Mouse (Mus musculus): Measurements from ENCODE around the gene Stat5b. TPM values are rescaled to one million over a fixed set of nuclear protein-coding genes. Genes with fewer than 3 reads are reported as not detected.

The Stat5b gene
- polyA plus RNA-seq, 1 experiment: 28.7 TPM

- peak in 1 of 2 experiments; percentile 48 for DNase-seq (ENCODE audit: extremely low spot score in 1 of 2, low spot score in 1 of 2)
Measured at GRCm38 (mm10) chr11:100870256-100870967, 19.9 kb upstream of the Stat5b start.

DNA sequence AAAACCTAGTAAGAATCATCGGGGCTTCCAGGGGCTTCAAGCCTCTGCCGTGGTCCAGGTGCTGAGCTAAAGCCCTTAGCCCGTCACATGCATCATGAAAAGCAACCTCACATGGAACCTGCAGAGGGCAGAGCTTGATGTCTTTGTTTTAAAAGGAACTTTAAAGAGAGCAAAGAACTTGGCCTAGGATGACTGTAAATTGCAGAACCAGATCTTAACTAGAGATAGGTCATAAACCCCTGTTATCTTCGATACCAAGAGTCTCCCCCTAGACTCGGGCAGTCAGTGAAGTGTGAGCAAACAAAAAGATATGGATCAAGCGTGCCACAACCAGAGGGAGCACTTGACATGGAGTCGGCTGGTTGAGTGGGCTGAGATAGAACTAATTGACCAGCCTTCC lies 15.1 kb upstream of the Stat5b start:
- no peak for DNase-seq (ENCODE audit: extremely low spot score in 1 of 2, low spot score in 1 of 2)

DNA sequence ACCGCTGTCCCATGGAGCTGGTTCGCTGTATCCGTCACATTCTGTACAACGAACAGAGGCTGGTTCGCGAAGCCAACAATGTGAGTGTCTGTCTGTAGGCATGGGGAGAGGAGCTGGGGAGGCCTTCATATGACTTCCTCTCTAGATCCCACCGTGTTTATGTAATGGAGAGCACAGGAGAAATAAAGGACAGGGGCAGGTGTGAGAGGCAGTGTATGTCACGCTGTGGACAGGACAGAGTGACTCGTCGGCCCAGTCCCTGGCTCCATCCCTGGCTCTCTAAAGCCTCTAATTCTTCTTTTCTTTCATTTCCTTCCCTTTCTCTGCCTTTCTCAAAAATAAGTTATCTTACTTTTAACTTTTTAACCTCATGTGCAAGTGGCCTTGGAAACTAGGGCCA lies 12.6 kb upstream of the Stat5b start:
- no peak for DNase-seq (ENCODE audit: extremely low spot score in 1 of 2, low spot score in 1 of 2)

GRCm38 (mm10) chr11:100861836-100862235 lies 11.3 kb upstream of the Stat5b start:
- DNase-seq (ENCODE audit: extremely low spot score in 1 of 2, low spot score in 1 of 2): no peak

GRCm38 (mm10) chr11:100861335-100861734 lies 10.8 kb upstream of the Stat5b start:
- no peak for DNase-seq (ENCODE audit: extremely low spot score in 1 of 2, low spot score in 1 of 2)

DNA sequence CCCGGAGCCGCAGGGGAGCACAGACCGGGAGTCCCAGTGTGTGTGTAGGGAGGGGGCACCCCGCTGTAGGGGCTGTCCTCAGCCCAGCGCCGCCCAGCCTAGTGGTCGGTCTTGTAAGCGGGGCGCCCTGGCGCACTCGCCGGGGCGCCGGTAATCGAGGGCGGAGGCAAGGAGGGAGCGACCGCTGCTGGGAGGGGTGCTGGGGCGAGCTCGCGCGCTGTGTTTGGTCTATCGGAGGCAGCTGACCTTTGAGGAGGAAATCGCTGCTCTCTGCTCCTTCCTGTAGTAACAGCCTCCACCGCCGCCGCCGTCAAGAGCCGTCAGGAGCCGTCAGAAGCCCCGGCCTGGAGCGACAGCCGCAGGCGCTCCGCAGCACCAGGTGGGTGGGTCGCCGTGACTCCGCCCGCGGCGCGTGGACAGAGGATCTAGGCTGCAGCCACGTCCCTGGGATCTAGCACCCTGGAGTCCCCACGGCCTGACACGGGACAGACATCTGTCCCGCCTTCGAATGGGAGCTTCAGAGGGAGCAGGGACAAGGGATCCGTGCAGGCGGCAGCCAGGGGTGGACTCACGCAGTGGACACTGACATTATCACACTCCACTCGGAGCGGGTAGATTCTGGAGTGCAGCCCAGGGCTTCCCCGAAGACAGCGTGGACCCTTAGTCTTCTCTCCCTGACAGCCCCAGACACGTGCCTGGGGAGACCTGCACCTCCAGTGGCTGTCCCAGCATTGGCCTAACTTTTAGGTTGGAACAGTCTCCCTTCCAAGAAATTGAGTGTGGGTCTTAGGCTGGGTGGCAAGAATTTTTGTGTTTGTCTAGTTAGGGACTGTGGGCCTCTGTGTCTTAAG lies 9.9 kb upstream of the Stat5b start:
- peak in 1 of 2 experiments; percentile 30 for DNase-seq (ENCODE audit: extremely low spot score in 1 of 2, low spot score in 1 of 2)

DNA sequence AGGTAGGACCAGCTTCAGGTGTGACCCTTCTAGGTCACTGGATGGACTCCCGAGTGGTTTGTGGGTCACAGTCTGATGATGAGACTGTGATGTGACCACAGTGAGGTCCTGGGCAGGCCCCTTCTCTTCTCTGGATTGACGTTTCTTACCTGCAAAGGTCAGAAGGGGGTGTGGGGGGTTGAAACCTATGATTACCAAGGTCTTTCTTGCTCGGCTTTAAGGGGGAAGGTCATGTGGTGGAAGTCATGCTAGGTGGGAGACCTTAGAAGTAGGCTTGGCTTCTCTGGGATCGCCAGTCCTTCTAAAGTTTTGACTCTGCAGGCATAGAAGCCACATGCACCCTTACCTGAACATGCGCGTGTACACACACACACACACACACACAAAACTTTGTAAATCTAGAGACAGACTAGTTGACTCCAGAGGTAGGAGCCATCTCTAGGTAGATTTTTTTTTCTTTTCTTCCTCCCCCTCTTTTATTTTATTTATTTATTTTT lies 9.1 kb upstream of the Stat5b start:
- no peak for DNase-seq (ENCODE audit: extremely low spot score in 1 of 2, low spot score in 1 of 2)

- DNase-seq (ENCODE audit: extremely low spot score in 1 of 2, low spot score in 1 of 2): peak in 1 of 2 experiments; percentile 46
Measured at GRCm38 (mm10) chr11:100858935-100859578, 8.5 kb upstream of the Stat5b start, which contains the start of gene Stat5a. TSS of gene Stat5a (plus strand) at chr11:100859351.

GRCm38 (mm10) chr11:100857960-100858359 lies 7.4 kb upstream of the Stat5b start:
- DNase-seq (ENCODE audit: extremely low spot score in 1 of 2, low spot score in 1 of 2): no peak

GRCm38 (mm10) chr11:100855178-100855577 lies 4.7 kb upstream of the Stat5b start:
- no peak for DNase-seq (ENCODE audit: extremely low spot score in 1 of 2, low spot score in 1 of 2)

DNA sequence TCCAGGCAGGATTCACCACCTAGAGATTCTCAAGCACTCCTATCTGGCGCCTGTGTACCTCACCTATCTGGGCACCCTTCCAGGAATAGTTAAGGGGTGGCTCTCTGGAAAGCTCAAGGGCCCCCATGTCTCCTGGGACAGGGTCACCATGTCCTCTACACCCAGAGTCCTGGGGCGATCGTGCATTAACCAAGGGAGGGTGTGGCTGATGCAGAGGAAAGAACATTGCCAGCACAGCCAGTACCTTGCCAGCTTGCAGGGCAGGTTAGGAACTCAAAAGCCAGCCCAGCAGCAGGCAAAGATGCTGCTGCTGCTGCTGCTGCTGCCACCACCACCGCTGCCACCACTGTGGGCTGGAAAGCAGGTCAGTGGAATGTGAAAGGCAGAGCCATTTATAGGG lies 3.7 kb upstream of the Stat5b start:
- DNase-seq (ENCODE audit: extremely low spot score in 1 of 2, low spot score in 1 of 2): no peak

DNA sequence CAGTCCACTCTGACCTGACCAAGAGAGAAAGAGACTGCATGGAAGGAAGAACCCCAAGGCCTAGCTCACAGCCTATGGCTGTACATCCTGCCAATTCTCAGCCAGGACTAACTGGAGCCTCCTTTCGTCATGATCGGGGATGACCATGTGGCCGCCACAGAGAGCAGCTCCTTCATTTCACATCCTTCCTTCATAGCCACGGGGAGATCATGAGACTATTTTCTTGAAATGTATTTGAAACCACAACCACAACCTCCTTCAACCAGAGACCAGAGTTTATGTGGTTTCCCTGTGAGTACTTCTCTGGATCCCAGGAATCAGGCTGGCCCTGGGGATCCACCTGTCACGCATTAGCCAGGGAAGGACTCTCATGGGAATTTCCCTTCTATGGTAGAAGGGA lies 2.5 kb upstream of the Stat5b start:
- DNase-seq (ENCODE audit: extremely low spot score in 1 of 2, low spot score in 1 of 2): no peak

DNA sequence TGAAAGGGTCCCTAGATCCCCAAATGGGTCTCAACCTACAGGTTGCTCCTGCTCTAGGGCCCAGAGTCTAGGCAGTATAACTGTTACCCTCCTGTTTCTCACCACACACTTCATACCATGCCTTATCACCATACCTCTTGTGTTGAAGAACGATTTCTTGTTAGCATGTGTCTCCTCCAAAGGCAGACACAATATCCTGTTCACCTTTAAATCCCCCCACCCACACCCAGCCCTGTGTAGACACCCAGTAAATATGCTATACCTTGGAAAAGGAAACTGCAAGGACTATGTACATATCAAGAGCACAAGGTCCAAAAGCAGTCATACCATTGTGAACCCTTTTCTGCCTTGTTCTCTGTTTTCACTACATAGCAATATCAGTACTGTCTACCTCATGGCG lies 1.6 kb upstream of the Stat5b start:
- no peak for DNase-seq (ENCODE audit: extremely low spot score in 1 of 2, low spot score in 1 of 2)

DNA sequence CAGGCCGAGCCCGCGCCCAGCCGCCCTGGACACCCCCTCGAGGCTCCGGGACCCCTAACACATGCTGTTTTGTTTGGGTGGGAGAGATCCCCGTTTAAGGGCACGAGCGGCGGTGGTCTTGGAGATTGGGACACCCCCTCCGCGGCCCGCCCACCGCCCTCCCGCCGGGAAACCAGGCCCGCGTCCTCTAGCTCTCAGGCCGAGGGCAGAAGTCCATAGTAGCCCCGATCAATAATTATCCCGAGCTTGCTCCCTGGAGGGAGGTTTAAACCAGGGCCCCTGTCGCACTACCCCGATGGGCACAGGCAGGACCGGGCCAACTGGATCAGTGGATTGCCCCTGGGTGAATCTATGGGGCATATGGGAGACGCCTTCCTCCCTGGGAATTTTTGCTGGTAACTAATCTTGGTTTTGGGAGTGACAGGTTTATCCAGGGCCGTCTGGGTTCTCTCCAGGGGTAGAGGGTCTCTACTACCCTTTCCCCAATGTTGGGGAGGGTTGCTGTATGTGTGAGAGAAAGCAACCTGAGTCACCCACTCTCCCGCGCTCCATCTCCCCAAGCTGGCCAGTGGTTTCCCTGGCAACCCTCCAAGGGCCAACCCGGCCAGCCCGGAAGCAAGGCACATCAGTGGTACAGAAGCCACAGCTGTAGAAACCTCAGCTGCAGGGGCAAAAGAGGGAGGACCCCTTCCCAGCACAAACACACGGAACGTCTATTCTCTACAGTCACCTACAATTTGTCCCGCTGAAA lies 429 bp upstream of the Stat5b start:
- peak in 1 of 2 experiments; percentile 27 for DNase-seq (ENCODE audit: extremely low spot score in 1 of 2, low spot score in 1 of 2)

GRCm38 (mm10) chr11:100849456-100850037 lies 977 bp downstream of the Stat5b start:
- DNase-seq (ENCODE audit: extremely low spot score in 1 of 2, low spot score in 1 of 2): no peak

DNA sequence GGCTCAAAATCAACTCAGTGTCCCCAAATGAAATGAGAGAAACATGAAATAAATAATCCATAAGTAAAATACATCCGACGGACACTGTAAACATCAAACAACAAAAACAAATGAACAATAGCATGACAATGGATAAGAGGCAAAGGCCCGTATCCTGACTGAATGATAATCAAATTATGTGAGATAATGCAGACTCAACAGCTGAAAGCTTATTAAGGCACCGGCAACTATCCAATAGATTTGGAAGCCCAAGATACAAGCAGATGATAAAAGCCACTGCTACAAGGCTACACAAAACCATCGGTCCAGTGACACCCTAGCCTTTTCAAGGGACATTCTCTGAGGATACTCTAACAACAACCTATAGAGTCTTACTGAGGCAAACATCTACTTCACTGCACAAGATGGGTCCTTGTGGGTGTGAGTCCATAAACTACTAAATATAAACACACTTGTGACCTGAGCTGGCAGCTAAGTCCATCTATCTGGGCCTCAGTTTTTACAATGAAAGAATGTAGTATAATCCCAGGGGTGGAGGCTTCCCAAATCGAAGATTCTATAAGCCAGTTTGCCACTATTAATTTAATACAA lies 1.6 kb downstream of the Stat5b start:
- no peak for DNase-seq (ENCODE audit: extremely low spot score in 1 of 2, low spot score in 1 of 2)

GRCm38 (mm10) chr11:100848080-100848479 lies 2.4 kb downstream of the Stat5b start:
- DNase-seq (ENCODE audit: extremely low spot score in 1 of 2, low spot score in 1 of 2): no peak

GRCm38 (mm10) chr11:100847572-100847971 lies 3.0 kb downstream of the Stat5b start:
- no peak for DNase-seq (ENCODE audit: extremely low spot score in 1 of 2, low spot score in 1 of 2)

- DNase-seq (ENCODE audit: extremely low spot score in 1 of 2, low spot score in 1 of 2): no peak
Measured at GRCm38 (mm10) chr11:100845793-100846192, 4.7 kb downstream of the Stat5b start.

- DNase-seq (ENCODE audit: extremely low spot score in 1 of 2, low spot score in 1 of 2): no peak
Measured at GRCm38 (mm10) chr11:100844121-100844520, 6.4 kb downstream of the Stat5b start.
